Mouse (Mus musculus) central nervous system, embryonic 14 days (tissue): ENCODE measurements around the gene Dpp4. TPM values are rescaled to one million over a fixed set of nuclear protein-coding genes. Genes with fewer than 3 reads are reported as not detected.

Experiments used
- polyA plus RNA-seq: library from polyadenylated mRNA; depleted of rRNA; stranded (reverse); fragments of >200 nt; gene quantifications from 2 replicates; pipeline ENCODE4 v1.2.3, GENCODE M21; 2012; rRNA removed

Dpp4 gene
- 1.3 and 2.2 TPM in 2 replicates for polyA plus RNA-seq

GRCm38 (mm10) chr2:62412081-62412821 lies at the start of gene Dpp4:
Gene Dpp4, minus strand, starts transcription at chr2:62412231.

Other genes with a start within 250 kb of the Dpp4 start
- gene Gcg, start 71.4 kb upstream of the Dpp4 start, polyA plus RNA-seq: 0.64 and 1.6 TPM in 2 replicates
- 1.5 and 6.6 TPM in 2 replicates for gene Fap, start 161.8 kb upstream of the Dpp4 start, polyA plus RNA-seq
- gene Ifih1, start 234.0 kb upstream of the Dpp4 start, polyA plus RNA-seq: 1.0 and 1.3 TPM in 2 replicates